Mouse (Mus musculus): ENCODE data around the gene D430041D05Rik. TPM values are rescaled to one million over a fixed set of nuclear protein-coding genes. Genes with fewer than 3 reads are reported as not detected.

The D430041D05Rik gene
- polyA plus RNA-seq, 1 experiment from 2014 or later = 0.06 TPM

DNA sequence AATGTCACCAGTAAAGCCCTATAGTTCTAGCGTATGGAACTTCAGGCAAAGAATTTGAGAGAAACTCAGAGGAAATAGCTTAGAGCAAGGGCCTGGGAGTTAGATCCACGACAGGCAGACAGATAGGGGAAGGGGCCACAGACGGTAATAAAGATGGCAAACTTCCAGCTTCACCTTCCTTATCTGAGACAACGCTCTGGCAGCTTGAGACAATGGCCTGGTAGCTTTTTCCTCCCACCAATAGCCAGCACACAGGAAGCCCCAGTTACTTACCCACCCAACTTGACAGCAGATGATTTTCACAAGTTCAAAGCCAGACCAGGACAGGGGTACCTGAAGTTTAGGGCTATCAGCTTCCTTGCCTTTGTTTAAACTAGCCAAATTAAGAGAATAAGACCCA is 226.5 kb downstream of the D430041D05Rik start:
- Histone ChIP-seq H3K27me3 (ENCODE audit: control insufficient read depth, insufficient read depth, low read length) (no peaks in the 10 kb centered on the region), H3K27ac (replicated peaks) (no peak overlapping the region), H3K4me3 (ENCODE audit: low read depth, low read length) (no peak overlapping the region), H3K4me2 (replicated peaks; ENCODE audit: low read depth) (no peak overlapping the region), H3K36me3 (ENCODE audit: control insufficient read depth, insufficient read depth, low read length) (no peaks in the 10 kb centered on the region), H3K9me3 (ENCODE audit: control insufficient read depth, low read length) (no peaks in the 10 kb centered on the region), H3K4me1 (replicated peaks; ENCODE audit: control insufficient read depth, insufficient read depth) (no peaks in the 10 kb centered on the region), H3K9ac (ENCODE audit: low read length) (no peak overlapping the region)
- TF ChIP-seq CTCF (IDR thresholded peaks at IDR 0.05; ENCODE audit: low read depth) (no peak), EP300 (optimal IDR thresholded peaks at IDR 0.05) (no peak)
- DNase-seq (ENCODE audit: low spot score) (no peak), ATAC-seq (ENCODE audit: low FRiP score, low TSS enrichment) (no peak)
- 49% methylated on average over 4 of the region's 4 CpGs for WGBS

DNA sequence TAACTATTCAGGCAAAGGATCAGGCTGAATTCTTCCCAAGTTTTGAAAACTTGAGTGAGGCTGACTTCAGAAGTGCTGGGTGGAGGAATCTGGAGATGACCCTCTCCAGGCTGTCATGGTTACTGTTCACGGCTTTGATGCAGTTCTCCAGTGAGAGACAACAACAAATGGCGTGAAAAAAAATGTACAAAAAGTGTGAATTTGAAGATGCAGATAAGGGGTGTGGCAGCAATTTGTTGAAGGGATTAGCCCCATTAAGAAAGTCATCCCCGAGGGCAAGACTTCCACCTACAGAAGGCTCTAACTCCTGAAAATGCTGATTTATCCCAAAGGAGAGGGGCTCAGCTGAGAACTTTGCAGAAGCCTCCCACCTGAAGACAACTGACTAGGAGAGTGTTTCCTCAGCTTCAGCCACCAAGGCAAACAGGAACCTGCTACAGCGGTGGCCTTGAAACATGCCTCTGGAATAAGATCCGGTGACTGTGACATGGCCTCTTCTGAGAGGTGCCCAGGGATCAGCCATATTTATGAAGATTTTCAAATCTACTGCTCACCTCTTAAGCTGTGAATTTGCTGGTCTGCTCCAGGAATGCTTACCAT is 227.5 kb downstream of the D430041D05Rik start:
- no peaks in the 10 kb centered on the region for H3K4me1 ChIP-seq (replicated peaks; ENCODE audit: control insufficient read depth, insufficient read depth)
- WGBS = 54% methylated on average over 5 of the region's 5 CpGs
- no peaks in the 10 kb centered on the region for H3K9me3 ChIP-seq (ENCODE audit: control insufficient read depth, low read length)
- DNase-seq (ENCODE audit: low spot score) = no peak
- H3K4me3 ChIP-seq (ENCODE audit: low read depth, low read length) = no peak overlapping the region
- TF ChIP-seq EP300 (optimal IDR thresholded peaks at IDR 0.05) (no peak), CTCF (IDR thresholded peaks at IDR 0.05; ENCODE audit: low read depth) (no peak)
- no peaks in the 10 kb centered on the region for H3K27me3 ChIP-seq (ENCODE audit: control insufficient read depth, insufficient read depth, low read length)
- H3K4me2 ChIP-seq (replicated peaks; ENCODE audit: low read depth) = no peak overlapping the region
- no peak overlapping the region for H3K9ac ChIP-seq (ENCODE audit: low read length)
- ATAC-seq (ENCODE audit: low FRiP score, low TSS enrichment) = no peak
- H3K36me3 ChIP-seq (ENCODE audit: control insufficient read depth, insufficient read depth, low read length) = no peaks in the 10 kb centered on the region
- no peak overlapping the region for H3K27ac ChIP-seq (replicated peaks)

DNA sequence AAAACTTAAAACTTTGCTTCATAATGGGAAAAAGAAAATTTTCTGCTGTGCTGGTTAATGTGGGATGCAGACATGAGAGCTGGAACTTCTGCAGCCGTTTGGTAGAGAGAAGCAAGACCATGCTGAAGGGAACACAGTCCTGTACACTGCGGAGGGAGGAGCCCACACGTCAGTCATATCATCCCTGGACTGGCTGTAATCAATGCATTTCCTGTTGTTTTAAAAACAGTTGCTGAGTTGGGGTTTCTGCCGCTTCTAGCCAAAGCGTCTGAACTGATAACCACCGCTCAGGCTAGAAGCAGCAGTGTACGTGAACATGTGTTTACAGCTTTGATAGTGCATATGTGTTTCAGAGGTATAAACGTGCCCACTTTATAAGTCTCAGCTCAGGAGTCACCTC is 231.2 kb downstream of the D430041D05Rik start:
- no peak for ATAC-seq (ENCODE audit: low FRiP score, low TSS enrichment)
- 81% methylated on average over 8 of the region's 8 CpGs for WGBS
- Histone ChIP-seq H3K27ac (replicated peaks) (no peak overlapping the region), H3K9ac (ENCODE audit: low read length) (no peak overlapping the region), H3K4me2 (replicated peaks; ENCODE audit: low read depth) (no peak overlapping the region), H3K9me3 (ENCODE audit: control insufficient read depth, low read length) (no peaks in the 10 kb centered on the region), H3K36me3 (ENCODE audit: control insufficient read depth, insufficient read depth, low read length) (no peaks in the 10 kb centered on the region), H3K4me3 (ENCODE audit: low read depth, low read length) (no peak overlapping the region), H3K4me1 (replicated peaks; ENCODE audit: control insufficient read depth, insufficient read depth) (0 out of 2 replicates have a peak, but pooled peaks cover 2% of the 10 kb centered on the region), H3K27me3 (ENCODE audit: control insufficient read depth, insufficient read depth, low read length) (no peaks in the 10 kb centered on the region)
- TF ChIP-seq EP300 (optimal IDR thresholded peaks at IDR 0.05) (no peak), CTCF (IDR thresholded peaks at IDR 0.05; ENCODE audit: low read depth) (no peak)
- no peak for DNase-seq (ENCODE audit: low spot score)

DNA sequence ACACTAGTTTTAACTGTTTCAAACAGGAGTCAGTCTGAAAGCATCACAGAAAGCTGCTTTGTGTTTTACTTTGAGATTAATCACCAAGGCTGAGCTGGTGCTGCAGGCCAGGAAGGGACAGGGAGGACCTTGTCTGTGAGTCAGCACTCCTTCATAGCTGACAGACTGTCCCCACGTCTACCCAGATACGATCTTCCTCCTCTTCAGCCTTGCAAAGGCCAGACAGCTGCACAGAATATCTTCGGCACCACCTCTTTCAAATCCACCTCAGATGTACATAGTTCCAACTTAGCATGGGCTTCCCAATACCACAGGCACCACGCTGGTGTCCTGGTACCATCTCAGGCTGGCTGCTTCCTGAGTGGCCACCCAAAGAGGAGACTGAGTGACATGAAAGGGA is 232.6 kb downstream of the D430041D05Rik start:
- no peak for ATAC-seq (ENCODE audit: low FRiP score, low TSS enrichment)
- Histone ChIP-seq H3K9ac (ENCODE audit: low read length) (no peak overlapping the region), H3K27ac (replicated peaks) (no peak overlapping the region), H3K4me1 (replicated peaks; ENCODE audit: control insufficient read depth, insufficient read depth) (0 out of 2 replicates have a peak, but pooled peaks cover 2% of the 10 kb centered on the region), H3K27me3 (ENCODE audit: control insufficient read depth, insufficient read depth, low read length) (no peaks in the 10 kb centered on the region), H3K9me3 (ENCODE audit: control insufficient read depth, low read length) (no peaks in the 10 kb centered on the region), H3K4me2 (replicated peaks; ENCODE audit: low read depth) (no peak overlapping the region), H3K4me3 (ENCODE audit: low read depth, low read length) (no peak overlapping the region), H3K36me3 (ENCODE audit: control insufficient read depth, insufficient read depth, low read length) (no peaks in the 10 kb centered on the region)
- TF ChIP-seq CTCF (IDR thresholded peaks at IDR 0.05; ENCODE audit: low read depth) = no peak
- no peak for TF ChIP-seq EP300 (optimal IDR thresholded peaks at IDR 0.05)
- no peak for DNase-seq (ENCODE audit: low spot score)
- 87% methylated on average over 4 of the region's 4 CpGs for WGBS

DNA sequence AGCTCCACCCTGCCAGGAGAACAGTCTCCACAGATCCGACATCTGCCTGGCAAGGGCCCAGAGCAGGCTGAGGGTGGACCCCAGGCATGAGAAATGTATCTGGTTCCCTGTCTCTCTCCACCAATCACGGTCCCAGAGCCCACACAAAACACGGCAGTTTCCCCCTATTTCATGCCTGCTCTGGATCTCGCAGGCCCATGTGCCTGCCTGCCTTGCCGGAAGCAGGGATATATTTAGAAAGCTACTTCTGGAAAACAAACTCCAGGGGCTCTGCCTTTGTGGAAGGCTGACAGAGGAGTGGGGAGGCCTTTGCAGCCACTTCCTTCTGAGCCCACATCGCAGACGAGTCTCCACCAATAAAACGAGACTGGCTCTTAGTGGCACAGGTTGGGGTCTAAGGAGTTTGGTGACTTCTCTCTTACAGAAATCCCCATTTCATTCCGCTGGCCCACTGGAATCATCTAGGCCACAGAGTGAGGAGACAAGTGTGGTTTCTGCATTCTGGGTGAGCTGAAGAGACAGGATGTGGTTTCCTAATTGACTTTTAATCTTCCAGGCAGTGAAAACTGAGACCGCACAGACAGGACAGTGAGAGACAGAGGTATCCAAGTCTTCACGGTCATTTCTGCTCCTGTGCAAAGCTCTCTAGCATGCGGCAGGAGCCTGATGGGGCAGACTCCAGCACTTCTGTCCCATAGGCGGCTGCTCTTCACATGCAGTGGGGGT is 233.7 kb downstream of the D430041D05Rik start:
- TF ChIP-seq EP300 (optimal IDR thresholded peaks at IDR 0.05) (no peak), CTCF (IDR thresholded peaks at IDR 0.05; ENCODE audit: low read depth) (no peak)
- Histone ChIP-seq H3K4me2 (replicated peaks; ENCODE audit: low read depth) (peak overlapping the region; percentile 23; the same call in 1 of the 2 replicates), H3K9me3 (ENCODE audit: control insufficient read depth, low read length) (no peaks in the 10 kb centered on the region), H3K4me1 (replicated peaks; ENCODE audit: control insufficient read depth, insufficient read depth) (0 out of 2 replicates have a peak, but pooled peaks cover 2% of the 10 kb centered on the region), H3K9ac (ENCODE audit: low read length) (no peak overlapping the region), H3K27ac (replicated peaks) (peak overlapping the region; percentile 40; the same call in 1 of the 2 replicates), H3K27me3 (ENCODE audit: control insufficient read depth, insufficient read depth, low read length) (no peaks in the 10 kb centered on the region), H3K36me3 (ENCODE audit: control insufficient read depth, insufficient read depth, low read length) (no peaks in the 10 kb centered on the region), H3K4me3 (ENCODE audit: low read depth, low read length) (no peak overlapping the region)
- WGBS = 43% methylated on average over 13 of the region's 13 CpGs
- DNase-seq (ENCODE audit: low spot score) (peak; percentile 33), ATAC-seq (ENCODE audit: low FRiP score, low TSS enrichment) (peak; percentile 66; the same call in 1 of the 2 replicates)
